Mouse (Mus musculus) C2C12 (cell line): ENCODE measurements around the gene Adgb.

ENCODE experiments used
- CEBPB ChIP-seq: IDR thresholded peaks from one replicate; pipeline ENCODE4 v1.6.1; 2011; ENCODE audit warnings: low read depth, mild to moderate bottlenecking, control low read depth, moderate library complexity
- CTCF ChIP-seq: IDR thresholded peaks from one replicate; pipeline ENCODE4 v1.5.1; 2011; ENCODE audit not compliant: control insufficient read depth, insufficient read depth, insufficient read length
- FOSL1 ChIP-seq: IDR thresholded peaks from one replicate; pipeline ENCODE4 v1.8.0; 2011; ENCODE audit warnings: mild to moderate bottlenecking, low read length; ENCODE audit not compliant: poor library complexity, insufficient read depth, severe bottlenecking
- MAX ChIP-seq: IDR thresholded peaks from one replicate; pipeline ENCODE4 v1.6.1; 2011; ENCODE audit warnings: mild to moderate bottlenecking, control low read depth
- MYOD1 ChIP-seq: IDR thresholded peaks from one replicate; pipeline ENCODE4 v1.6.1; 2011; ENCODE audit warnings: low read depth; ENCODE audit not compliant: control insufficient read depth, insufficient read length
- MYOG ChIP-seq: IDR thresholded peaks from one replicate; pipeline ENCODE4 v1.6.1; 2011; ENCODE audit not compliant: control insufficient read depth, insufficient read length; ENCODE audit errors: extremely low read depth
- USF1 ChIP-seq: IDR thresholded peaks from one replicate; pipeline ENCODE4 v1.6.1; 2011; ENCODE audit warnings: low read depth, mild to moderate bottlenecking, control low read depth, moderate library complexity

- no peak for TF ChIP-seq CTCF
- no peak for TF ChIP-seq MYOG
- no peak for TF ChIP-seq CEBPB
- TF ChIP-seq USF1 = no peak
- TF ChIP-seq FOSL1 = no peak
- no peak for TF ChIP-seq MAX
- no peak for TF ChIP-seq MYOD1
Observed at GRCm38 (mm10) chr10:10320364-10321083, 151.6 kb downstream of the Adgb start.
